Mouse (Mus musculus) heart, embryonic 15.5 days (tissue): ENCODE data around the gene Fam83e. TPM values are rescaled to one million over a fixed set of nuclear protein-coding genes. Genes with fewer than 3 reads are reported as not detected.

Experiments
- ATAC-seq: fragments of 200-750 bp; cut with Nextera tagmentation; replicated peaks from 2 replicates; pipeline ENCODE4 v1.8.0; 2017; ENCODE audit warnings: low read depth, moderate TSS enrichment; ENCODE audit not compliant: insufficient number of reproducible peaks, insufficient read depth, low FRiP score
- H3K27ac ChIP-seq: fragments of 300-500 bp; sonication (generic); 2 replicates; pipeline ENCODE4 v1.5.1; 2015; ENCODE audit warnings: mild to moderate bottlenecking, inconsistent platforms
- H3K27me3 ChIP-seq: fragments of 300-500 bp; sonication (generic); 2 replicates; pipeline ENCODE4 v1.6.1; 2015; ENCODE audit warnings: inconsistent platforms
- H3K36me3 ChIP-seq: fragments of 300-500 bp; sonication (generic); 2 replicates; pipeline ENCODE4 v1.6.1; 2015; ENCODE audit warnings: mild to moderate bottlenecking, inconsistent platforms
- H3K4me1 ChIP-seq: fragments of 300-500 bp; sonication (generic); replicated peaks from 2 replicates; pipeline ENCODE4 v1.6.1; 2015; ENCODE audit warnings: inconsistent platforms
- H3K4me2 ChIP-seq: fragments of 300-500 bp; sonication (generic); 2 replicates; pipeline ENCODE4 v1.6.1; 2015; ENCODE audit warnings: inconsistent platforms, mild to moderate bottlenecking, moderate library complexity
- H3K4me3 ChIP-seq: fragments of 300-500 bp; sonication (generic); 2 replicates; pipeline ENCODE4 v1.5.1; 2015; ENCODE audit warnings: mild to moderate bottlenecking, inconsistent platforms
- H3K9ac ChIP-seq: fragments of 300-500 bp; sonication (generic); 2 replicates; pipeline ENCODE4 v1.6.1; 2015; ENCODE audit warnings: mild to moderate bottlenecking, inconsistent platforms
- H3K9me3 ChIP-seq: fragments of 300-500 bp; sonication (generic); replicated peaks from 2 replicates; pipeline ENCODE4 v1.6.1; 2016; ENCODE audit warnings: inconsistent platforms
- WGBS: fragments of 180-500 bp; shearing (Covaris S2); methylation state at CpG from one replicate; pipeline ENCODE4 v1.1.7; 2015; ENCODE audit warnings: mixed read lengths; 5-methylcytosine and 5-hydroxymethylcytosine counted together
- polyA plus RNA-seq: library from polyadenylated mRNA; unstranded; fragments of >200 nt; fragmentation: Nextera tagmentation; extraction: Ambion mirVana; gene quantifications from 2 replicates; pipeline ENCODE4 v1.2.1, GENCODE M21; 2015

Fam83e gene
- polyA plus RNA-seq, 1 experiment from 2014 or later, result 0.25 TPM

DNA sequence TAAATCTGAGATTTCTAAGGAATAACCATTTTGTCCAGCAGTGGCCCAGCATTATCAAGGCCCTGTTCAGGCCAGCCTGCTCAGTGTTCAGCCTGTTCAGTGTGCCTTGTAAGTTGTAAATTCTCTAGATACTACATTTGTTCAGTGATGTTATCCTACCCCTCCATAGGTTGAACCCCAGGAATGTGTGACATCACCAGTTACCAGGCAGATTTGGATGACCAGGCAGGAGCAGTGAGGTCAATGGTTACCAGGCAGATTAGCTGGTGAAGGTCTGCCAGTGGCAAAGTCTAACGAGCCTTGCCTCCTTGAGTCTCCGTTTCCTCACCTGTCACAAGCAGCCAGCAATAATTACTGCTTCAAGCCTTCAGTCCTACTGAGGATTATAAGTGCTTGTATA, 23.4 kb downstream of the Fam83e start:
- Histone ChIP-seq H3K4me1 (peaks cover 16% of the 10 kb centered on the region), H3K36me3 (no peaks in the 10 kb centered on the region), H3K4me2 (no peak overlapping the region), H3K9me3 (no peaks in the 10 kb centered on the region), H3K27me3 (no peaks in the 10 kb centered on the region), H3K27ac (no peak overlapping the region), H3K9ac (no peak overlapping the region), H3K4me3 (no peak overlapping the region)
- ATAC-seq, result no peak
- 32% methylated on average over 2 of the region's 2 CpGs for WGBS

DNA sequence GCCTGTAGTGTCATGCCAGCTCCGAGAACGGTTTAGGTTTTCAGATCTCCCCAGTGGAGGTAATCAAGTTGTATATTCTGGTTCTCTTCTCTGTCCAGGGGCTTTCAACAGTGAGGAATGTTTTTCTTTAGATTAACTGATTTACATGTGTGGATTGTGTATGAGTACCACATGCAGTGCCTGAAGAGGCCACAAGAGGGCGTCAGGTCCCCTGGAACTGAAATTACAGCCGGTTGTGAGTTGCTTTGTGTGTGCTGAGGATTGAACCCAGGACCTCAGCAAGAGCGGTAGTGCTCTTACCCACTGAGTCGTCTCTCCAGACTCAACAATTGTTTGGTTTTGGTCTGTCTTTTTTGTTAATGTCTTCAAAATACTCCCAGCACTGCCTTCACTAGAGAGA, 25.5 kb downstream of the Fam83e start:
- no peaks in the 10 kb centered on the region for H3K27me3 ChIP-seq
- no peak overlapping the region for H3K27ac ChIP-seq
- peaks cover 20% of the 10 kb centered on the region for H3K4me1 ChIP-seq
- H3K9ac ChIP-seq, result no peak overlapping the region
- H3K4me3 ChIP-seq, result no peak overlapping the region
- no peaks in the 10 kb centered on the region for H3K36me3 ChIP-seq
- WGBS, result 55% methylated on average over 6 of the region's 6 CpGs
- no peak overlapping the region for H3K4me2 ChIP-seq
- no peaks in the 10 kb centered on the region for H3K9me3 ChIP-seq
- ATAC-seq, result no peak

DNA sequence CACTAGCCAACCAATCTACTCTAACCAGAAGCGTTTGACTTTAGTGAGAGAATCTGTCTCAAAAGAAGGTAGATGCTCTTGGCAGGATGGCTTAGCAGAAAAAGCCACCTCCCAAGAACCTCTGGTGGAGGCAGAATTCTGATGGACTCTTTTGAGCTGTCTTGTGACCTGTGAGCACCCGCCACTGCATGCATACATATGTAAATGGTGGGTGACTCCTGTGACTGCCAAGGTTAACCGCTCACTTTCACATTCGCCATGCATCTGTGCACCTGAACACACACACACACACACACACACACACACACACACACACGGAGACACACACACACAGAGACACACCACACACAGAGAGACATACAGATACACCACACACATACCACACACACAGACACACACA, 26.4 kb downstream of the Fam83e start:
- H3K4me3 ChIP-seq, result no peak overlapping the region
- 87% methylated on average over 5 of the region's 5 CpGs for WGBS
- ATAC-seq, result 0 out of 2 replicates have a peak, but pooled peaks have one; percentile 11

DNA sequence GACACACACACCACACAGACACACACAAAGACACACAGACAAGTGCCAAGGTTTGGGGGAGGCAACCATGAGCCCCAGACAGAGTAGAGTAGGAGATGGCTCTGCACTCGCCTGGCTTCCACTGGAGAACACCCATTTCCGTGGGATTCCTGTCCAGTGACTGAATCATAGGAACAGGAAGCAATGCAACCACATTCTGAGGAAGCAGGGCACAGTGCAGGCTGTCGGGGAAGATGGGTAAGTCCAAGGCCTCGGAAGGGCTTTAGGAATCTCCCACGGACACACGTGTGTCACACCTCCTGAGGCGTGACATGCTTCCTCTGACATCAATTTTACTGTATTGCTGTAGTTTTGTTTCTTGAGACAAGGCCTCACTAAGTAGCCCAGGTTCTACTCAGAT, 27.1 kb downstream of the Fam83e start:
- 71% methylated on average over 7 of the region's 7 CpGs for WGBS
- Histone ChIP-seq H3K9me3 (no peaks in the 10 kb centered on the region), H3K4me3 (no peak overlapping the region), H3K27me3 (no peaks in the 10 kb centered on the region), H3K9ac (no peak overlapping the region), H3K36me3 (no peaks in the 10 kb centered on the region), H3K4me2 (no peak overlapping the region), H3K4me1 (peaks cover 17% of the 10 kb centered on the region), H3K27ac (no peak overlapping the region)
- no peak for ATAC-seq

More for the DNA sequence above, 26.4 kb downstream of the Fam83e start:
- no peak overlapping the region for H3K4me2 ChIP-seq
- no peaks in the 10 kb centered on the region for H3K36me3 ChIP-seq
- no peaks in the 10 kb centered on the region for H3K27me3 ChIP-seq
- H3K9ac ChIP-seq, result no peak overlapping the region
- H3K27ac ChIP-seq, result no peak overlapping the region
- H3K4me1 ChIP-seq, result peaks cover 17% of the 10 kb centered on the region
- no peaks in the 10 kb centered on the region for H3K9me3 ChIP-seq

DNA sequence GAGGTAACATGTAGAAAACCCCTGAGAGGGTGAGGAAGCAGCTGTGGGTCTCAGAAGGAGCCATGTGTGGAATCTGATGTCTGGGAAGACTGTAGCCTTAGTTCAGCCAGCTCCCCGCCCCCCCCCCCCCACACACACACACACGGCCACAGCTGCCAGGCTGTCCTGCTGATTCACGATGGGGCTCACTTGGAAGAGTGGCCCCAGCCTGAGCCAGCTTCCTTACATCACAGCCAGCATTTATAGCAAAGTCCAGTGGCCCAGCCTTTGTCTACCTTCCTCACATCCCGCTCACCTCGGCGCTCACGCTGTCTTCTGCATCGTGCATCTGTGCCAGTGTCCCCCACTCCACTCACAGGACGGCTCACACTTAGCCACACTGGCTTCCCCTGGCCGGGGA, 28.4 kb downstream of the Fam83e start:
- 35% methylated on average over 10 of the region's 10 CpGs for WGBS
- H3K27me3 ChIP-seq, result no peaks in the 10 kb centered on the region
- ATAC-seq, result no peak; the same call in 1 of the 2 replicates
- H3K4me3 ChIP-seq, result no peak overlapping the region
- no peak overlapping the region for H3K27ac ChIP-seq
- H3K36me3 ChIP-seq, result no peaks in the 10 kb centered on the region
- peaks cover 17% of the 10 kb centered on the region for H3K4me1 ChIP-seq
- H3K9me3 ChIP-seq, result no peaks in the 10 kb centered on the region
- H3K4me2 ChIP-seq, result no peak overlapping the region
- no peak overlapping the region for H3K9ac ChIP-seq

DNA sequence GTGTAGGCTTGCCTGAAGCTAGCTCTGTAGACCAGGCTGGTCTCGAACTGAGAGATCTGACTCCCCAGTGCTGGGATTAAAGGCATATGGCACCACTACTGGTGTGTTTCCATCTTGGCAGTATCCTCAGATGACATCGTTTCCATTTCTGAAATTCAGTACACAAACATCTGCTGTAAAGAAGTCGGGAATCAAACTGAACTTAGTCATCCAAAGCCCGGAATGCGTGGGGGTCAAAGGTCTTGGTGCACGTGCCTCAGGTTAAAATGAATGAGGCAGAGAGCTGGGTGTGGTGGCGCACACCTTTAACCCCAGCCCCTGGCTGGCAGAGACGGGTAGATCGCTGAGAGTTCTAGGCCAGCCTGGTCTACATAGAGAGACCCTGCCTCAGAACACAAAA, 29.1 kb downstream of the Fam83e start:
- no peaks in the 10 kb centered on the region for H3K27me3 ChIP-seq
- H3K4me3 ChIP-seq, result no peak overlapping the region
- H3K36me3 ChIP-seq, result no peaks in the 10 kb centered on the region
- no peak for ATAC-seq
- no peak overlapping the region for H3K27ac ChIP-seq
- peaks cover 17% of the 10 kb centered on the region for H3K4me1 ChIP-seq
- no peaks in the 10 kb centered on the region for H3K9me3 ChIP-seq
- H3K9ac ChIP-seq, result no peak overlapping the region
- no peak overlapping the region for H3K4me2 ChIP-seq
- 77% methylated on average over 9 of the region's 9 CpGs for WGBS

DNA sequence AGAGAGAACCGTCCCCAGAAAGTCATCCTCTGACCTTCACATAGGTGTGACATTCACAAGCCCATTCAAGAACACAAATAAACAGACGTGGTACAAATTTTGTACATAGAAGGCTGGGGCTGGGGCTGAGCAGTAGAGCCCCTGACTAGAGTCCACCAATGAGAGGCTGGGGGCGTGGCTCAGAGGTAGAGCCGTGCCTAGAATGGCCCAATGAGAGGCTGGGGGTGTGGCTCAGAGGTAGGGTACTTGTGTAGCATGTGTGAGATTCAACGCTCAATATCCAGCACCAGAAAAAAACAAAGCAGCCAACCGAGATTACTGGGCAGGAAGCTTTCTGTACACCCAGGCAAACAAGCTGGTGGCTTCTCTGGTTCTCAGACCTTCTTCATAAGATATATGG, 34.7 kb downstream of the Fam83e start:
- WGBS, result 48% methylated on average over 6 of the region's 6 CpGs
- peaks cover 6% of the 10 kb centered on the region for H3K4me1 ChIP-seq
- no peak overlapping the region for H3K4me2 ChIP-seq
- no peak for ATAC-seq
- no peak overlapping the region for H3K9ac ChIP-seq
- no peak overlapping the region for H3K27ac ChIP-seq
- no peak overlapping the region for H3K4me3 ChIP-seq
- no peaks in the 10 kb centered on the region for H3K9me3 ChIP-seq
- peaks cover 33% of the 10 kb centered on the region for H3K27me3 ChIP-seq
- H3K36me3 ChIP-seq, result no peaks in the 10 kb centered on the region

DNA sequence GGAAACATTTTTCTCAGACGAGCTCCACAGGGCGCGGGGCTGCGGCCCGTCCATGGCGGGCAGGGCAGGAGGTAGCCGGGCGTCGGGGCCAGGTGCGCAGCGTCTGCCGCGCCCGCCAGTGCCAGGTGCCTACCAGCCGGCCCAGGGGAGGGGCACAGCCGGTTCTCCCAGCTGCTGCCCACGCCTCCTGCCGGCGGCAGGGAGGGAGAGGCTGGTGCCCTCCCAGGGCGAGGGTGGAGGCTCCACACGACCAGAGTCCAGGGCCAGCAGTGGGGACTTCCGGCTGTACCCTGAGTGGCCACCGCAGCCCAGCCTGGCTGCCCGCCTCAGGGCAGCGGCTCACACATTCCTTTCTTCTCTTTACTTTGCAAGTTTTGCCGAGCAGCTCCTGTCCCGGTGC, 38.4 kb downstream of the Fam83e start:
- Histone ChIP-seq H3K4me1 (peaks cover 6% of the 10 kb centered on the region), H3K4me3 (peak overlapping the region; percentile 25), H3K9me3 (no peaks in the 10 kb centered on the region), H3K4me2 (peak overlapping the region; percentile 53), H3K27ac (no peak overlapping the region), H3K9ac (no peak overlapping the region), H3K36me3 (no peaks in the 10 kb centered on the region), H3K27me3 (peaks cover 41% of the 10 kb centered on the region)
- no peak for ATAC-seq
- WGBS, result 12% methylated on average over 27 of the region's 27 CpGs

DNA sequence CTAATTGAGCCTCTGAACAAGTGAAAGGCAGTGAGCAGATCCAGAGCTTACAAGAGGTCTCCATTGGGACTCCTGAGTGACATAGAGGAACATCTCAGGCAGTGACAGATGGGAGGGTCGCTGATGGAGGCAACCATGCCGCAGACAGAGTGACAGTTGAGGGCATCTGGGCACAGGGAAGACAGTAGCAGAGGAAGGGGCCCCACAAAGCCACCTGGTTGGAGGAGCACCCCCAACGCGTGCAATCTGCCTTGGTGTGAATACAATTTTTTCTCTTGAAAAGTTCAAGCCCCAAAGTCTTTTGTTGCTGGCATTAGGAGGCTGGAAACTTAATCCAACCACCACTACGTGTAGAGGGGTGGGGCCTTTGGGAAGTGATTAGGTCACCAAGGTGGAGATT, 39.1 kb downstream of the Fam83e start:
- Histone ChIP-seq H3K27ac (no peak overlapping the region), H3K36me3 (no peaks in the 10 kb centered on the region)
- WGBS, result 54% methylated on average over 5 of the region's 5 CpGs

DNA sequence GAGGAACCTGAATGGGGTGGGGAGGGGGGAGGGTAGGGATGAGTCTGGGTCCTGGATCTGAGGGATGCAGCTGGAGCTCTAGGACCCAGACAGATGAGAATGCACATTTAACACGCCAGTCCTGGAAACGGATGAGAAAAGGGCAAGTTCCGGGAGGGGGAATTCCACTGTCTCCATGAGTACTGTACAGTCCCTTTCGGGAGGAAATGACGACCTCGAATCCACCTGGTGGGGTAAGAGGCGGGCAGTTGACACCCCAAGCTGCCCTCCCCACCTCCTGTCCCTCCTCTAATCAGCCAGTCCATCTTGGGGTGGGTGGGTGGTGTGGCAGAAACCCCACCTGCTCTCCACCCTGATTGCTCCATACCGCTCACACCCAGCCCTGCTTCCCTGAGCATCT, 45.0 kb downstream of the Fam83e start:
- Histone ChIP-seq H3K4me2 (no peak overlapping the region), H3K4me3 (no peak overlapping the region), H3K4me1 (no peaks in the 10 kb centered on the region), H3K27ac (no peak overlapping the region), H3K27me3 (peaks cover 6% of the 10 kb centered on the region), H3K9me3 (no peaks in the 10 kb centered on the region), H3K36me3 (no peaks in the 10 kb centered on the region), H3K9ac (no peak overlapping the region)
- no peak for ATAC-seq
- 45% methylated on average over 8 of the region's 8 CpGs for WGBS

More for the DNA sequence above, 39.1 kb downstream of the Fam83e start:
- no peak overlapping the region for H3K9ac ChIP-seq
- H3K4me2 ChIP-seq, result no peak overlapping the region
- peaks cover 41% of the 10 kb centered on the region for H3K27me3 ChIP-seq
- ATAC-seq, result no peak
- no peaks in the 10 kb centered on the region for H3K9me3 ChIP-seq
- no peak overlapping the region for H3K4me3 ChIP-seq
- H3K4me1 ChIP-seq, result peaks cover 6% of the 10 kb centered on the region

DNA sequence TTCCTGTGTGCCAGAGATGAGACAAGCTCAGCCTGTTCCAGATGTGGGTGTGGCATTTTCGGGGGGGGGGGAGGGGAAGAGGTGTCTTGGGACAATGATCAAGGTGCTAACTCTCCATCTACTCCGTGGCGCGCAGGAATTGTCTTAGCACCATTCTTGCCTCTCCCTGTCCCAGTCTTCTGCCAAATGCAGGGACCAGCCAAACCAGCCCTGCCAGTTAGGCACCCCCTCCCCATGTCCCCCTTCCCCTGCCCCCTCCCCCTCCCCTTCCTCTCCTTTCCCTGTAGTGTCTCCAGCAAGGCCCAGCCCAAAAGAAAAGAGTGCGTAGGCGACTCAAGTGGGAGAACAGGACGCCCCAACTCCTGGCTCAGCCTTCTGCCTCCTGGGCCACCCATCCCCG, 45.8 kb downstream of the Fam83e start:
- WGBS, result 49% methylated on average over 7 of the region's 8 CpGs
- H3K36me3 ChIP-seq, result no peaks in the 10 kb centered on the region
- no peak overlapping the region for H3K4me3 ChIP-seq
- H3K9ac ChIP-seq, result no peak overlapping the region
- H3K27ac ChIP-seq, result no peak overlapping the region
- H3K4me2 ChIP-seq, result no peak overlapping the region
- peaks cover 3% of the 10 kb centered on the region; the same call in 1 of the 2 replicates for H3K27me3 ChIP-seq
- H3K4me1 ChIP-seq, result no peaks in the 10 kb centered on the region
- no peak for ATAC-seq
- no peaks in the 10 kb centered on the region for H3K9me3 ChIP-seq

DNA sequence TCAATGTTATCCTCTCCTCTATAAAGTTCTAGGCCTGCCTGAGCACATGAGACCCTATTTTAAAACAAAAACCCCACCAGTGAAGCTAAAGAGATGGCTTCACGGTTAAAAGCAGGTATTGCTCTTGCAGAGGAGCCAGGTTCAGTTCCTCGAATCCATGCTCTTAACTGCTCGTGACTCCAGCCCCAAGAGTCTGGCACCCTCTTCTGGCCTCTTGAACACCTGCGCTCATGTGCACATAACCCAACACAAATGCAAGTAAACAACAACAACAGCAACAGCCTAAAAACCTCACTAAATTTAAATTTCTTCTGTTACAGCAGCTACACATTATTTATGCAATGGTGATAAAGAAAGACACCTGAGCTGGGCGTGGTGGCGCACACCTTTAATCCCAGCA, 46.5 kb downstream of the Fam83e start:
- Histone ChIP-seq H3K9ac (no peak overlapping the region), H3K4me2 (no peak overlapping the region), H3K9me3 (no peaks in the 10 kb centered on the region), H3K4me1 (no peaks in the 10 kb centered on the region), H3K4me3 (no peak overlapping the region), H3K27ac (no peak overlapping the region), H3K27me3 (peaks cover 3% of the 10 kb centered on the region; the same call in 1 of the 2 replicates), H3K36me3 (no peaks in the 10 kb centered on the region)
- ATAC-seq, result no peak
- WGBS, result 86% methylated on average over 6 of the region's 6 CpGs
